Mouse (Mus musculus) bone marrow macrophage, adult 2 months (primary cell): Measurements from ENCODE around the gene Acbd4. TPM values are rescaled to one million over a fixed set of nuclear protein-coding genes. Genes with fewer than 3 reads are reported as not detected.

Source experiments
- H3K27ac ChIP-seq: 2 replicates; pipeline ENCODE4 v1.5.1; 2012; ENCODE audit warnings: low read depth, low read length; ENCODE audit not compliant: insufficient read depth
- H3K4me1 ChIP-seq: 2 replicates; pipeline ENCODE4 v1.6.1; 2012; ENCODE audit warnings: low read length; ENCODE audit not compliant: control insufficient read depth, insufficient read depth
- H3K4me3 ChIP-seq: 2 replicates; pipeline ENCODE4 v1.5.1; 2012; ENCODE audit warnings: mild to moderate bottlenecking, low read length, moderate library complexity; ENCODE audit not compliant: insufficient read depth
- CTCF ChIP-seq: IDR thresholded peaks from 2 replicates; pipeline ENCODE4 v1.5.1; 2012; ENCODE audit warnings: low read depth, mild to moderate bottlenecking, low read length, moderate library complexity
- POLR2A ChIP-seq: IDR thresholded peaks from 2 replicates; pipeline ENCODE4 v1.6.1; 2012; ENCODE audit warnings: mild to moderate bottlenecking, low read depth, low read length, borderline replicate concordance
- polyA plus RNA-seq: library from polyadenylated mRNA; stranded (reverse); fragments of >200 nt; gene quantifications from 2 replicates; pipeline ENCODE4 v1.2.4, GENCODE M21; 2012; ENCODE audit not compliant: missing spikeins, insufficient read depth, insufficient read length

Acbd4 gene
- polyA plus RNA-seq, 1 experiment: 30.4 TPM

GRCm38 (mm10) chr11:103101866-103102501, 502 bp downstream of the Acbd4 start:
- Histone ChIP-seq H3K27ac (no peak overlapping the region), H3K4me1 (peaks cover 5% of the 10 kb centered on the region), H3K4me3 (peak overlapping the region; percentile 66)
- TF ChIP-seq POLR2A (no peak), CTCF (peak; percentile 15; the same call in 1 of the 2 replicates)

GRCm38 (mm10) chr11:103102725-103103349, 1.4 kb downstream of the Acbd4 start:
- no peak for TF ChIP-seq POLR2A
- peak; percentile 100 for TF ChIP-seq CTCF
- Histone ChIP-seq H3K4me1 (peaks cover 5% of the 10 kb centered on the region), H3K4me3 (peak overlapping the region; percentile 81), H3K27ac (no peak overlapping the region)

- Histone ChIP-seq H3K4me3 (peak overlapping the region; percentile 81), H3K4me1 (peaks cover 5% of the 10 kb centered on the region), H3K27ac (no peak overlapping the region)
- TF ChIP-seq POLR2A (no peak), CTCF (no peak)
These were observed 2.1 kb downstream of the Acbd4 start for GRCm38 (mm10) chr11:103103621-103104020.

GRCm38 (mm10) chr11:103104469-103104868, 3.0 kb downstream of the Acbd4 start:
- Histone ChIP-seq H3K4me1 (peaks cover 7% of the 10 kb centered on the region), H3K27ac (no peak overlapping the region), H3K4me3 (no peak overlapping the region)
- TF ChIP-seq CTCF (no peak), POLR2A (no peak)

- TF ChIP-seq CTCF (no peak), POLR2A (no peak)
- Histone ChIP-seq H3K4me1 (peaks cover 7% of the 10 kb centered on the region), H3K27ac (no peak overlapping the region), H3K4me3 (no peak overlapping the region)
These were observed 3.8 kb downstream of the Acbd4 start for GRCm38 (mm10) chr11:103105180-103105725.

GRCm38 (mm10) chr11:103105810-103106209, 4.3 kb downstream of the Acbd4 start:
- peaks cover 7% of the 10 kb centered on the region for H3K4me1 ChIP-seq
- no peak overlapping the region for H3K4me3 ChIP-seq
- H3K27ac ChIP-seq: no peak overlapping the region
- no peak for TF ChIP-seq CTCF
- TF ChIP-seq POLR2A: no peak

GRCm38 (mm10) chr11:103106386-103106785, 4.9 kb downstream of the Acbd4 start:
- TF ChIP-seq CTCF (no peak), POLR2A (no peak)
- peaks cover 7% of the 10 kb centered on the region for H3K4me1 ChIP-seq
- no peak overlapping the region for H3K4me3 ChIP-seq
- H3K27ac ChIP-seq: no peak overlapping the region

GRCm38 (mm10) chr11:103111301-103111700, 9.8 kb downstream of the Acbd4 start:
- Histone ChIP-seq H3K4me3 (no peak overlapping the region), H3K4me1 (peaks cover 10% of the 10 kb centered on the region), H3K27ac (no peak overlapping the region)
- no peak for TF ChIP-seq POLR2A
- no peak for TF ChIP-seq CTCF

- no peak for TF ChIP-seq POLR2A
- TF ChIP-seq CTCF: no peak
- Histone ChIP-seq H3K4me1 (peaks cover 10% of the 10 kb centered on the region), H3K4me3 (no peak overlapping the region), H3K27ac (no peak overlapping the region)
These were observed 10.5 kb downstream of the Acbd4 start for GRCm38 (mm10) chr11:103111881-103112551.

GRCm38 (mm10) chr11:103112552-103112912, 11.1 kb downstream of the Acbd4 start:
- no peak overlapping the region for H3K27ac ChIP-seq
- no peak overlapping the region for H3K4me3 ChIP-seq

More at GRCm38 (mm10) chr11:103112552-103112912, 11.1 kb downstream of the Acbd4 start:
- TF ChIP-seq POLR2A: no peak
- no peak for TF ChIP-seq CTCF
- peaks cover 10% of the 10 kb centered on the region for H3K4me1 ChIP-seq
